Mouse (Mus musculus) lung, adult 2 months (tissue): ENCODE results near the gene Ccdc88b. TPM values are rescaled to one million over a fixed set of nuclear protein-coding genes. Genes with fewer than 3 reads are reported as not detected.
A peak's percentile ranks its signal among the peaks of the same experiment; 100 is the strongest.

Experiments
- DNase-seq: peaks from one replicate; pipeline ENCODE4 v3.0.0; 2022
- H3K4me1 ChIP-seq: fragments of 200-500 bp; 2 replicates; pipeline ENCODE4 v1.6.1; 2011; ENCODE audit warnings: low read length; ENCODE audit not compliant: control insufficient read depth, insufficient read depth
- H3K4me3 ChIP-seq: fragments of 200-500 bp; replicated peaks from 2 replicates; pipeline ENCODE3; 2011; ENCODE audit warnings: low read depth, mild to moderate bottlenecking, control low read depth, low read length; ENCODE audit errors: extremely low read depth
- CTCF ChIP-seq: fragments of 200-500 bp; IDR thresholded peaks from 2 replicates; pipeline ENCODE4 v1.5.1; 2011; ENCODE audit warnings: mild to moderate bottlenecking, low read length, control low read depth; ENCODE audit not compliant: insufficient read depth
- POLR2A ChIP-seq: fragments of 200-500 bp; IDR thresholded peaks from 2 replicates; pipeline ENCODE4 v1.6.1; 2011; ENCODE audit warnings: low read depth, mild to moderate bottlenecking, control low read depth, low read length, borderline replicate concordance; ENCODE audit errors: extremely low read depth
- WGBS: fragments of 180-500 bp; shearing (Covaris S2); methylation state at CpG from one replicate; pipeline ENCODE4 v1.1.7; 2018; 5-methylcytosine and 5-hydroxymethylcytosine counted together
- polyA plus RNA-seq: library from polyadenylated mRNA; depleted of rRNA; stranded (reverse); fragments of >200 nt; gene quantifications from 2 replicates; pipeline ENCODE4 v1.2.3, GENCODE M21; 2012

Gene Ccdc88b
- polyA plus RNA-seq, 1 experiment: 17.3 TPM

DNA sequence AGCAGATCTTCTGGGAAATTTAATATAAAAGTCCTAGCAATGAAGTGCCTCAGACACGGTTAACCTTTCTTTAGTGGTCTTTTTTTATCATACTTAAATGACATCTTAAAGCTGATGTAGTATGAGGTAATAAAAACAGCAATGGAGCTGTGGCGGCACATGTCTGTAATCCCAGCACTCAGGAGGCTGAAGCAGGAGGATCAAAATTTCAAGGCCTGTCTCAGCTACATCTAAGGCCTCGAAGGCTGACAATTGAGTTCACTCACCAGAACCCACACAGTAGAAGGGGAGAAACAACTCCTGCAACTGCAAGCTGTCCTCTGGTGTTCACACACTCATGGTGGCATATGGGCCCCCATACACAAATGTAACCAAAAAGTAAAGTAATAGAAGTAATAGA is 2.0 kb upstream of the Ccdc88b start:
- 87% methylated on average over 3 of the region's 3 CpGs for WGBS
- no peak for DNase-seq
- peaks cover 2% of the 10 kb centered on the region; the same call in 1 of the 2 replicates for H3K4me1 ChIP-seq
- TF ChIP-seq POLR2A: no peak
- no peak for TF ChIP-seq CTCF
- no peak overlapping the region for H3K4me3 ChIP-seq

DNA sequence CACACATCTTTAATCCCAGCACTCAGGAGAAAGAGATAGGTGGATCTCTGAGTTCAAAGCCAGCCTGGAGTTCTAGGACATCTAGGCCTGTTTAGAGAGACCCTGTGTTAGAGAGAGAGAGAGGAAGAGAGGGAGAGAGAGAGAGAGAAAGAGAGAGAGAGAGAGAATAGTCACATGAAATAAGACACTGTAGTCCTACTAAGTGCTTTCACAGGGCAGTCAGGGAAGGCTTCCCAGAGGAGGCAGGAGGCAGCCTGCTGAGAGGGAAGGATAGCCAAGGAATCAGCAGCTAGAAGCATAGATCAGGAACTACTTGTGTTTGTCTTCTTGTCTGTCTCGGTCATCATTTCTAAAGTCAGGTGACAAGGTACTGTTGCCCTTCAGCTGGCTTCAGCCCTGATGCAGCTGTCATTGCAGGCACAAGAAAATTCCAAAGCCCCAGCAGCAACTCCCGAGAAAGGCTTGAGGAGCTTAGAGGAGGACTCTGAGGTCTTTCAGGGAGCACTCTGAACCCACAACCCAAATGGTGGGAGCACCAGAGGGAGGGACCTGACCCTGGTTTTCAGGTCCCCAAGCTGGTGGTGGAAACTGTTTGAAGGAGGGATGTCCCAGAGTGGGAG is 1.1 kb upstream of the Ccdc88b start:
- no peak for DNase-seq
- peaks cover 2% of the 10 kb centered on the region; the same call in 1 of the 2 replicates for H3K4me1 ChIP-seq
- no peak for TF ChIP-seq POLR2A
- TF ChIP-seq CTCF: no peak
- no peak overlapping the region for H3K4me3 ChIP-seq
- 71% methylated on average over 2 of the region's 2 CpGs for whole genome bisulfite sequencing

DNA sequence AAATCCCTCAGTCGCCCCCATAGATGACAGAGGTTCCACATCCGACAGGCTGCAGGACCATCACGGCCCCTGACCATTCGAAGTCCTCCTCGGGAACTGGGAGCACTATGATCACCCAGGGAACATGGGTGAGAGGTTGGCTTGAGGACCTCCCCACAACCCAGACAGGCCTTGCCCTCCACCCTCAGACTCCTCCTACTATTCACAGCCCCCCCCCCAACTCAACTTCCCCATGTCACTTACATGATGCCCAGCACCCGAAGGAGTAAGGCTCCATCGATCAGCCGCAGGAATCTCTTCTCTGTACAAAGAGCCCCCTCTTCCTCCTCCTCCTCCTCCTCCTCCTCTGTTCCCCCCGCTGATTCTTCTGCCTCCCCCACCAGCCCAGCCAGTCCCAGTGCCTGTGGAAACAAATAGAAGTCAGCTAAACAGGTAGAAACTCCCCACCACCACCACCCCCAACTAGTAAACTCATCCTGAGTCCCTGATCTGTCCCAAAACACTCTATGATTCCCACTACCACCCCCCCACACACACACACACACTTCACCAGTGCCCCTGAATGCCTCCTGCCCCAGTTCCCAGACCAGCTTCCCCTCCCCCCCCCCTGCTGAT is 513 bp downstream of the Ccdc88b start:
- Histone ChIP-seq H3K4me3 (peak overlapping the region; percentile 6), H3K4me1 (peaks cover 2% of the 10 kb centered on the region; the same call in 1 of the 2 replicates)
- 69% methylated on average over 9 of the region's 9 CpGs for WGBS
- no peak for DNase-seq
- TF ChIP-seq CTCF (no peak), POLR2A (no peak)

DNA sequence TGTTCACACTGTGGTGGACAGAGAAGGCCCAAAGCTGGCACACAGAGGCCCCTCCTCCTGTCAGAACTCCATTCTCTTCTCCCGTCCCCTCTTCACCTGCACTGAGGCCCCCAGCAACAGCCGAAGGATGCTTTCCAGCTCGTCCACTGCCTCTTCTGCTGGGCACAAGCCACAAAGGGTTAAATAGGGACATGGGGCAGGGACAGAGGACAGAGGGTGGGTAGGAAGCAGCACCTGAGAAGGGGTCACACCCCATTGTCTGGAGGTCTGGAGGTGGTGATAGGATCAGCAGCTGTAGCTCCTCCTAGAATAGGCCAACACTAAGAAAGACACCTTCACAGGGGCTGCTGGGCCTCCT is 1.0 kb downstream of the Ccdc88b start:
- H3K4me3 ChIP-seq: no peak overlapping the region
- H3K4me1 ChIP-seq: peaks cover 2% of the 10 kb centered on the region; the same call in 1 of the 2 replicates
- no peak for TF ChIP-seq CTCF
- TF ChIP-seq POLR2A: no peak
- no peak for DNase-seq
- 71% methylated on average over 3 of the region's 3 CpGs for whole genome bisulfite sequencing

DNA sequence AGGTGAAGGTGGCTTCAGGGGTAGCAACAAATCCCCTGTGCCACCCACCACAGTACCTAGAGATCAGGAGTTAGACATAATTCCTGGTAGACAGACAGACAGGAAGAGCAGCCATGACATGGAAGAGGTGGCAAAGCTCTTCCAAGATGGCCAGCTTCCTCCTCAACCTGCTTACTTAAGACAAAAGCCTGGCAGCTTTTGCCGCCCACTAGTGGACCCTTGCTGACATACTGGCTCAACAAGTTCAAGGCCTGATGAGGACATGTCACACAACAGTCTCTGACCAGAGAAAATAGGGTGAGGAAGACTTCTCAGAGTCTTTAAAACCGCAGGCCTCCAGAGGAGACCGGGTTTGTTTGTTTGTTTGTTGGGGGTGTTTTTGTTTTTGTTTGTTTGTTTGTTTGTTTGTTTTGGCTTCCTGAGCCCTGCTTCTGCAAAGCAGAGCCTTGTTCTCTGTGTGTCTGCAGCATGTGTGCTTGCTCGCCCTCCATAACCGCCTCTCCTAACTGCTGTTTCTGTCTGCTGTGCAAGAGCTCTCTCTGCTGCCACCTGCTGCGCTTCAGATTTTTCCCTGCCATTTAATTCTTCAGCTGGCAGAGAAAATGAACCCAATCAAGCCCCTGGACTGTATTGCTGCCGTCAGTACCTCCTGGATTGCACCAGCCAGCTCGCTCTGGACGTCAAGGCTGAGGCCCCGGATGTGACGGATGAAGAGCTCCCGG is 1.6 kb downstream of the Ccdc88b start:
- peak; percentile 24 for DNase-seq
- no peak overlapping the region for H3K4me3 ChIP-seq
- 51% methylated on average over 12 of the region's 12 CpGs for whole genome bisulfite sequencing
- TF ChIP-seq CTCF: peak; percentile 42
- TF ChIP-seq POLR2A: no peak
- H3K4me1 ChIP-seq: peaks cover 2% of the 10 kb centered on the region; the same call in 1 of the 2 replicates

DNA sequence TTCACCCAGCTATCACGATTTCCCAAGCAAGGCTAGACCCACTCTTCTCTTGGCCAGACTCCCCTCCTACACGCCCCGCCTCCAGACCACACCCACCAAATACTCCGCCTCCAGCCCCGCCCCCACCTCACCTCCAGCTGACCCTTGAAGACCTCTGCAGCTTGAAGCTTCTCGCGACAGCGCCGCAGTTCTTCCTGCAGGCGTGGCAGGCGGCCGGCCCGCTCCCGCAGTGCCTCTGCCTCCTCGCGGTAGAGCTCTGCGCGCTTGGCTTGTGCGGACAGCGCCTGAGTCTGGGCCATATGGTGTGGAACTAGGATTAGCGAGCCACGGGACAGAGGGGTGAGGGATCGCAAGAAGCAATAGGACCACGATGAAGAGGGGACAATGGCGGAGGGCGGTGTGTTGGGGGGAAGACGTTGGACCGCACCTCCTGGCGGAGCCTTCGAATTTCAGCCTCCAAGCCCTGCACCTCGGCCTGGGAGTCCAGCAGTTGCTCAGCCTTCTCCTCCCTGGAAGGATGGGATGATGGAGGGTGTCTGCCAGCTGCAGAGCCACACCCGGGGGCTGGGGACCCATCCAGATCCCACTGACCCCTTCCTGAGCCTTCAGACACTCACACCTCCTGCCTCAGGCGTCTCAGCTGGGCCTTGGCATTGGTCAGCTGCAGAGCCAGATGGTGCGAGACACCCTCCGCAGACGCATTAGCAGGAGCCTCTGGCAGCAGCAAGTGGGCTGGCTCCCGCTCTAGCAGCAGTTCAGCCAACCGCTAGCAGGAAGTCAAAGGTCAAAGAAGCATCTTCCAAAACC is 2.6 kb downstream of the Ccdc88b start:
- Histone ChIP-seq H3K4me3 (peak overlapping the region; percentile 12), H3K4me1 (peaks cover 1% of the 10 kb centered on the region; the same call in 1 of the 2 replicates)
- TF ChIP-seq POLR2A (0 out of 2 replicates have a peak, but pooled peaks have one; percentile 39), CTCF (no peak)
- WGBS: 22% methylated on average over 38 of the region's 38 CpGs
- no peak for DNase-seq

DNA sequence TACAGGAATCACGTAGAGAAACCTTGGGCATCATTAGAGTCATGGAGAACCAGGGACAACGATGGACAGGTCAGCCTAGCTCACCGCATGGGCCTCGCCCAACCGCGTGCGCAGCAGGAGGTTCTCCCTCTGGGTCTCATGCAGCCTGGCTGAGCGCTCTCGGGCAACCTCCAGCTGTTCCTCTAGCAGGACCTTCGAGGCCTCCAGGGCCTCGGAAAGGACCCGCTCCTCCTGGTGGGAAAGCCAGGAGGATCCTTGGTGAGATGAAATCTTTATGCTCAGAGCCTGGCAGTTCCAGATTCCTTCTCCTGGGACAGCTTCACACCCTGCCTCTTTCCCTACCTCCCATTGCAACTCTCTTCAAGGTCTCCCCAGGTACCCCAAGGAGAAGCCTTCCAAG is 3.4 kb downstream of the Ccdc88b start:
- 90% methylated on average over 12 of the region's 12 CpGs for WGBS
- DNase-seq: no peak
- no peak for TF ChIP-seq CTCF
- TF ChIP-seq POLR2A: no peak
- no peaks in the 10 kb centered on the region; the same call in 1 of the 2 replicates for H3K4me1 ChIP-seq
- no peak overlapping the region for H3K4me3 ChIP-seq

DNA sequence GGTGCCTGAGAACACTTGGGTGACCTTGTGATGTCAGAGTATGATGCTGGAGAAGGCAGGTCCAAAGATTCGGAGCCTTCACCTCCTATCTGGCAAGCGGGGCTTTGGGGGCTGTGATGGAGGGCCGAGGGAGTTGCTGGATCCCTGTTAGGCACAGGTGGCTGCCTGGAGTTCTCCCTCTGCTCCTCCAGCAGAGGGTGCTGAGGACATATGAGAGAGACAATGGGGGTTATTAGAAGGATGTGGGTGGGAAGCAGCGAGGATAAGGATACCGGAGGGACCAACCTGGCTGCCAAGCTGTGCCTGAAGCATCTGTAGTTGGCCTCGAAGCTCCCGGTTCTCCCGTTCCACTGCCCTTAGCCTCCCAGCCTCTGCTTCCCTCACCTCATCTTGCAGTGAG is 4.1 kb downstream of the Ccdc88b start:
- WGBS: 68% methylated on average over 8 of the region's 8 CpGs
- Histone ChIP-seq H3K4me3 (no peak overlapping the region), H3K4me1 (no peaks in the 10 kb centered on the region; the same call in 1 of the 2 replicates)
- DNase-seq: no peak
- TF ChIP-seq POLR2A: no peak
